Comparison of ENCODE assay signal across 20 mouse cellular contexts in genomic region chr1:77148052-77148451, GRCm38 (mm10).
"Had no signal": no experiment of that assay in that cellular context is flagged by ENCODE, and none has a peak within 500 bp of the region (broad histone marks: within the 10 kb centered on the region; RNA-seq: fewer than 3 reads in every experiment).

No protein-coding gene starts in this region.

- ATAC-seq: forebrain, embryonic 13.5 days; forebrain, embryonic 14.5 days; forebrain, embryonic 15.5 days; forebrain, embryonic 16.5 days; forebrain, postnatal 0 days had no signal

- DNase-seq: cerebellum, adult 9-10 months; cerebellum, adult 9-11 months; cerebellum, postnatal 10 days; cerebellum, postnatal 14 days; cerebellum, postnatal 25 days; cerebellum, postnatal 36 days; embryo, embryonic 11 days; forebrain, postnatal 0 days; gastrocnemius, adult 2 months; gastrocnemius, postnatal 10 days; gastrocnemius, postnatal 14 days; gastrocnemius, postnatal 25 days; gastrocnemius, postnatal 36 days; heart, adult 11 months; heart, adult 18-20 months; heart, adult 2 months had no signal
